Mouse (Mus musculus): ENCODE measurements at regions not wholly inside any gene's neighbourhood (a gene's known extent, or its start where the extent isn't known, plus 50 kb on each side); places are given as distances from the start of the nearest gene placed in this dataset.

GRCm38 (mm10) chr11:19851022-19851615 is 73.1 kb upstream of the Spred2 start:
- Histone ChIP-seq H3K4me1 (ENCODE audit: control insufficient read depth, insufficient read depth, low read length) (no peaks in the 10 kb centered on the region), H3K27ac (no peak overlapping the region), H3K79me2 (replicated peaks; ENCODE audit: control insufficient read depth, insufficient read depth, low read length) (no peaks in the 10 kb centered on the region), H3K27me3 (ENCODE audit: control insufficient read depth, insufficient read depth, low read length) (no peaks in the 10 kb centered on the region), H3K36me3 (ENCODE audit: control insufficient read depth, insufficient read depth, low read length) (no peaks in the 10 kb centered on the region), H3K4me3 (no peak overlapping the region), H3K9ac (ENCODE audit: low read depth, low read length) (no peak overlapping the region)
- TF ChIP-seq CTCF (IDR thresholded peaks at IDR 0.05), result no peak
- TF ChIP-seq POLR2A (IDR thresholded peaks at IDR 0.05; ENCODE audit: insufficient read depth, low read depth, low read length), result no peak
- TF ChIP-seq EP300 (IDR thresholded peaks at IDR 0.05; ENCODE audit: insufficient read depth, low read depth, low read length), result no peak
- DNase-seq, result no peak
- intact Hi-C loops (cut with DNase I), result no loop called here
- 29% methylated on average over 6 of the region's 6 CpGs for WGBS

- Histone ChIP-seq H3K9ac (ENCODE audit: low read depth, low read length) (no peak overlapping the region), H3K4me3 (no peak overlapping the region), H3K27me3 (ENCODE audit: control insufficient read depth, insufficient read depth, low read length) (no peaks in the 10 kb centered on the region), H3K4me1 (ENCODE audit: control insufficient read depth, insufficient read depth, low read length) (no peaks in the 10 kb centered on the region), H3K79me2 (replicated peaks; ENCODE audit: control insufficient read depth, insufficient read depth, low read length) (no peaks in the 10 kb centered on the region), H3K36me3 (ENCODE audit: control insufficient read depth, insufficient read depth, low read length) (no peaks in the 10 kb centered on the region), H3K27ac (no peak overlapping the region)
- TF ChIP-seq CTCF (IDR thresholded peaks at IDR 0.05), result no peak
- WGBS, result 78% methylated on average over 4 of the region's 4 CpGs
- no peak for DNase-seq
- intact Hi-C loops (cut with DNase I), result no loop called here
Observed at GRCm38 (mm10) chr11:19861596-19861995, 62.6 kb upstream of the Spred2 start.

- TF ChIP-seq CTCF (IDR thresholded peaks at IDR 0.05), result no peak
- no peak for TF ChIP-seq POLR2A (IDR thresholded peaks at IDR 0.05; ENCODE audit: insufficient read depth, low read depth, low read length)
- TF ChIP-seq EP300 (IDR thresholded peaks at IDR 0.05; ENCODE audit: insufficient read depth, low read depth, low read length), result no peak
- H3K79me2 ChIP-seq (replicated peaks; ENCODE audit: control insufficient read depth, insufficient read depth, low read length), result no peaks in the 10 kb centered on the region
- no peak overlapping the region for H3K27ac ChIP-seq
Observed at GRCm38 (mm10) chr11:19863327-19863726, 60.8 kb upstream of the Spred2 start.

GRCm38 (mm10) chr11:19866262-19866661 is 57.9 kb upstream of the Spred2 start:
- TF ChIP-seq POLR2A (IDR thresholded peaks at IDR 0.05; ENCODE audit: insufficient read depth, low read depth, low read length), result no peak
- TF ChIP-seq EP300 (IDR thresholded peaks at IDR 0.05; ENCODE audit: insufficient read depth, low read depth, low read length), result no peak
- no peak for TF ChIP-seq CTCF (IDR thresholded peaks at IDR 0.05)
- whole genome bisulfite sequencing, result 53% methylated on average over 2 of the region's 2 CpGs
- intact Hi-C loops (cut with DNase I), result no loop called here

More at GRCm38 (mm10) chr11:19863327-19863726, 60.8 kb upstream of the Spred2 start:
- Histone ChIP-seq H3K36me3 (ENCODE audit: control insufficient read depth, insufficient read depth, low read length) (no peaks in the 10 kb centered on the region), H3K27me3 (ENCODE audit: control insufficient read depth, insufficient read depth, low read length) (no peaks in the 10 kb centered on the region), H3K9ac (ENCODE audit: low read depth, low read length) (no peak overlapping the region), H3K4me1 (ENCODE audit: control insufficient read depth, insufficient read depth, low read length) (no peaks in the 10 kb centered on the region), H3K4me3 (no peak overlapping the region)
- no peak for DNase-seq
- 74% methylated on average over 3 of the region's 3 CpGs for WGBS
- intact Hi-C loops (cut with DNase I), result no loop called here

GRCm38 (mm10) chr11:19869671-19870070 is 54.5 kb upstream of the Spred2 start:
- H3K4me3 ChIP-seq, result no peak overlapping the region
- H3K9ac ChIP-seq (ENCODE audit: low read depth, low read length), result no peak overlapping the region
- no peak overlapping the region for H3K27ac ChIP-seq
- TF ChIP-seq EP300 (IDR thresholded peaks at IDR 0.05; ENCODE audit: insufficient read depth, low read depth, low read length), result no peak
- no peak for TF ChIP-seq POLR2A (IDR thresholded peaks at IDR 0.05; ENCODE audit: insufficient read depth, low read depth, low read length)
- TF ChIP-seq CTCF (IDR thresholded peaks at IDR 0.05), result no peak
- intact Hi-C loops (cut with DNase I), result no loop called here
- no peak for DNase-seq
- H3K27me3 ChIP-seq (ENCODE audit: control insufficient read depth, insufficient read depth, low read length), result no peaks in the 10 kb centered on the region
- WGBS, result 82% methylated on average over 3 of the region's 3 CpGs
- no peaks in the 10 kb centered on the region for H3K36me3 ChIP-seq (ENCODE audit: control insufficient read depth, insufficient read depth, low read length)
- H3K4me1 ChIP-seq (ENCODE audit: control insufficient read depth, insufficient read depth, low read length), result no peaks in the 10 kb centered on the region
- no peaks in the 10 kb centered on the region for H3K79me2 ChIP-seq (replicated peaks; ENCODE audit: control insufficient read depth, insufficient read depth, low read length)

More at GRCm38 (mm10) chr11:19866262-19866661, 57.9 kb upstream of the Spred2 start:
- Histone ChIP-seq H3K4me1 (ENCODE audit: control insufficient read depth, insufficient read depth, low read length) (no peaks in the 10 kb centered on the region), H3K27ac (no peak overlapping the region), H3K36me3 (ENCODE audit: control insufficient read depth, insufficient read depth, low read length) (no peaks in the 10 kb centered on the region), H3K4me3 (no peak overlapping the region), H3K79me2 (replicated peaks; ENCODE audit: control insufficient read depth, insufficient read depth, low read length) (no peaks in the 10 kb centered on the region), H3K9ac (ENCODE audit: low read depth, low read length) (no peak overlapping the region), H3K27me3 (ENCODE audit: control insufficient read depth, insufficient read depth, low read length) (no peaks in the 10 kb centered on the region)
- DNase-seq, result no peak

- TF ChIP-seq EP300 (IDR thresholded peaks at IDR 0.05; ENCODE audit: insufficient read depth, low read depth, low read length) (no peak), POLR2A (IDR thresholded peaks at IDR 0.05; ENCODE audit: insufficient read depth, low read depth, low read length) (no peak), CTCF (IDR thresholded peaks at IDR 0.05) (no peak)
- 77% methylated on average over 7 of the region's 7 CpGs for WGBS
Observed at GRCm38 (mm10) chr11:19870136-19870535, 54.0 kb upstream of the Spred2 start.

More at GRCm38 (mm10) chr11:19870136-19870535, 54.0 kb upstream of the Spred2 start:
- no peaks in the 10 kb centered on the region for H3K4me1 ChIP-seq (ENCODE audit: control insufficient read depth, insufficient read depth, low read length)
- no peak overlapping the region for H3K27ac ChIP-seq
- no peaks in the 10 kb centered on the region for H3K27me3 ChIP-seq (ENCODE audit: control insufficient read depth, insufficient read depth, low read length)
- no peak overlapping the region for H3K4me3 ChIP-seq
- no peak overlapping the region for H3K9ac ChIP-seq (ENCODE audit: low read depth, low read length)
- H3K79me2 ChIP-seq (replicated peaks; ENCODE audit: control insufficient read depth, insufficient read depth, low read length), result no peaks in the 10 kb centered on the region
- intact Hi-C loops (cut with DNase I), result no loop called here
- no peaks in the 10 kb centered on the region for H3K36me3 ChIP-seq (ENCODE audit: control insufficient read depth, insufficient read depth, low read length)
- DNase-seq, result no peak
